Mouse (Mus musculus): ENCODE measurements around the gene Rnf32.
A peak's percentile ranks its signal among the peaks of the same experiment; 100 is the strongest.

The Rnf32 gene

GRCm38 (mm10) chr5:29195570-29196263 lies at the start of gene Rnf32:
Rnf32 (plus strand) TSS chr5:29195992.
- peak; percentile 85 for DNase-seq (ENCODE audit: low read depth, low spot score)

GRCm38 (mm10) chr5:29150146-29150545 lies 45.6 kb upstream of the Rnf32 start:
- no peak for DNase-seq (ENCODE audit: low read depth, low spot score)

- no peak for DNase-seq (ENCODE audit: low read depth, low spot score)
Measured at GRCm38 (mm10) chr5:29159849-29160248, 35.9 kb upstream of the Rnf32 start.

GRCm38 (mm10) chr5:29166947-29167346 lies 28.8 kb upstream of the Rnf32 start:
- DNase-seq (ENCODE audit: low read depth, low spot score) = no peak

- DNase-seq (ENCODE audit: low read depth, low spot score) = no peak
Measured at GRCm38 (mm10) chr5:29170193-29170592, 25.6 kb upstream of the Rnf32 start.

- DNase-seq (ENCODE audit: low read depth, low spot score) = no peak
Measured at GRCm38 (mm10) chr5:29171165-29171564, 24.6 kb upstream of the Rnf32 start.

GRCm38 (mm10) chr5:29186798-29187197 lies 9.0 kb upstream of the Rnf32 start:
- no peak for DNase-seq (ENCODE audit: low read depth, low spot score)

GRCm38 (mm10) chr5:29195231-29195569 lies 592 bp upstream of the Rnf32 start:
- no peak for DNase-seq (ENCODE audit: low read depth, low spot score)

- no peak for DNase-seq (ENCODE audit: low read depth, low spot score)
Measured at GRCm38 (mm10) chr5:29196264-29196658, 469 bp downstream of the Rnf32 start.

GRCm38 (mm10) chr5:29197187-29197586 lies 1.4 kb downstream of the Rnf32 start:
- no peak for DNase-seq (ENCODE audit: low read depth, low spot score)

- no peak for DNase-seq (ENCODE audit: low read depth, low spot score)
Measured at GRCm38 (mm10) chr5:29198960-29199488, 3.2 kb downstream of the Rnf32 start.

GRCm38 (mm10) chr5:29199868-29200267 lies 4.1 kb downstream of the Rnf32 start:
- no peak for DNase-seq (ENCODE audit: low read depth, low spot score)

- no peak for DNase-seq (ENCODE audit: low read depth, low spot score)
Measured at GRCm38 (mm10) chr5:29205690-29206089, 9.9 kb downstream of the Rnf32 start.

GRCm38 (mm10) chr5:29211980-29212555 lies 16.3 kb downstream of the Rnf32 start:
- no peak for DNase-seq (ENCODE audit: low read depth, low spot score)

GRCm38 (mm10) chr5:29217997-29218396 lies 22.2 kb downstream of the Rnf32 start:
- DNase-seq (ENCODE audit: low read depth, low spot score) = no peak

- no peak for DNase-seq (ENCODE audit: low read depth, low spot score)
Measured at GRCm38 (mm10) chr5:29224089-29224488, 28.3 kb downstream of the Rnf32 start.

- DNase-seq (ENCODE audit: low read depth, low spot score) = no peak
Measured at GRCm38 (mm10) chr5:29230481-29230880, 34.7 kb downstream of the Rnf32 start.

GRCm38 (mm10) chr5:29238379-29238778 lies 42.6 kb downstream of the Rnf32 start:
- DNase-seq (ENCODE audit: low read depth, low spot score) = no peak

- DNase-seq (ENCODE audit: low read depth, low spot score) = no peak
Measured at GRCm38 (mm10) chr5:29244769-29245168, 49.0 kb downstream of the Rnf32 start.

- no peak for DNase-seq (ENCODE audit: low read depth, low spot score)
Measured at GRCm38 (mm10) chr5:29250795-29251495, 55.2 kb downstream of the Rnf32 start.

GRCm38 (mm10) chr5:29251496-29251873 lies 55.7 kb downstream of the Rnf32 start:
- no peak for DNase-seq (ENCODE audit: low read depth, low spot score)

- DNase-seq (ENCODE audit: low read depth, low spot score) = no peak
Measured at GRCm38 (mm10) chr5:29253876-29254275, 58.1 kb downstream of the Rnf32 start.

- no peak for DNase-seq (ENCODE audit: low read depth, low spot score)
Measured at GRCm38 (mm10) chr5:29270879-29271278, 75.1 kb downstream of the Rnf32 start.

All from retina, postnatal 7 days (tissue).